Mouse (Mus musculus) small intestine, adult 2 months (tissue): ENCODE results near the gene Rnf141. TPM values are rescaled to one million over a fixed set of nuclear protein-coding genes. Genes with fewer than 3 reads are reported as not detected.
A peak's percentile ranks its signal among the peaks of the same experiment; 100 is the strongest.

Experiments
- H3K27ac ChIP-seq: fragments of 200-500 bp; 2 replicates; pipeline ENCODE4 v1.5.1; 2012; ENCODE audit warnings: low read depth, low read length, control low read depth, inconsistent platforms; ENCODE audit not compliant: insufficient read depth
- H3K27me3 ChIP-seq: fragments of 200-500 bp; 2 replicates; pipeline ENCODE4 v1.6.1; 2012; ENCODE audit warnings: mild to moderate bottlenecking, moderate library complexity, low read length, inconsistent platforms; ENCODE audit not compliant: control insufficient read depth, insufficient read depth
- H3K36me3 ChIP-seq: fragments of 200-500 bp; 2 replicates; pipeline ENCODE4 v1.6.1; 2012; ENCODE audit warnings: mild to moderate bottlenecking, low read length, control low read depth, inconsistent platforms; ENCODE audit not compliant: control insufficient read depth, insufficient read depth
- H3K4me1 ChIP-seq: fragments of 200-500 bp; 2 replicates; pipeline ENCODE4 v1.6.1; 2012; ENCODE audit warnings: low read length, inconsistent platforms, mixed read lengths; ENCODE audit not compliant: control insufficient read depth, insufficient read depth, insufficient read length
- H3K4me3 ChIP-seq: fragments of 200-500 bp; 2 replicates; pipeline ENCODE4 v1.5.1; 2012; ENCODE audit warnings: low read depth, mild to moderate bottlenecking, control low read depth, inconsistent platforms, low read length, moderate library complexity
- CTCF ChIP-seq: fragments of 200-500 bp; IDR thresholded peaks from 2 replicates; pipeline ENCODE4 v1.5.1; 2012; ENCODE audit warnings: low read depth, mild to moderate bottlenecking, control low read depth, inconsistent platforms, low read length, moderate library complexity, mixed read lengths; ENCODE audit not compliant: insufficient replicate concordance, insufficient read length; ENCODE audit errors: extremely low read depth
- POLR2A ChIP-seq: fragments of 200-500 bp; IDR thresholded peaks from 2 replicates; pipeline ENCODE4 v1.6.1; 2012; ENCODE audit warnings: low read depth, mild to moderate bottlenecking, control low read depth, inconsistent platforms, low read length, moderate library complexity
- WGBS: fragments of 180-500 bp; shearing (Covaris S2); methylation state at CpG from one replicate; pipeline ENCODE4 v1.1.7; 2018; 5-methylcytosine and 5-hydroxymethylcytosine counted together
- polyA plus RNA-seq: library from polyadenylated mRNA; depleted of rRNA; stranded (reverse); fragments of >200 nt; gene quantifications from 2 replicates; pipeline ENCODE4 v1.2.3, GENCODE M21; 2012

Gene Rnf141
- polyA plus RNA-seq, 1 experiment = 21.2 TPM

DNA sequence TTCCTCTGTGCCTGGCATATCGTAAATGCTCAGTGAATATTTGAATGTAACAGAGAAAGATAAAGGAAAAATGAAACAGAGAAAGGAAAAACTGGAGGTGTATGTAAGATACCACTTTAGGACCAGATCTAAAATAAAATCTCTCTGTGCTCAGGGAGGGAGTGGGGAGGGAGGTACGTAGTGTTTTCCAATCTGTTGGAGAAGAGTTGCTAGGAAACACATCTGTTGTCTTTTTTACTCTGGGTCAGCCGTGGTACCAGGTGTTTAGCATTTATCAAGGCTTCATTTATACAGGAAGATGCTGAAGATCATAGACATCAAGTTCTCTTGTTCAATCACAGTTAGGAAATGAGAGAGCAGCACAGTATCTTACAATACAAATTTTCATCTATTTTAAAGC lies 10.3 kb upstream of the Rnf141 start:
- Histone ChIP-seq H3K27ac (peak overlapping the region; percentile 35), H3K4me3 (no peak overlapping the region), H3K4me1 (peaks cover 38% of the 10 kb centered on the region; the same call in 1 of the 2 replicates), H3K36me3 (no peaks in the 10 kb centered on the region), H3K27me3 (no peaks in the 10 kb centered on the region)
- WGBS = 22% methylated on average over 3 of the region's 3 CpGs
- TF ChIP-seq POLR2A (no peak), CTCF (no peak)

DNA sequence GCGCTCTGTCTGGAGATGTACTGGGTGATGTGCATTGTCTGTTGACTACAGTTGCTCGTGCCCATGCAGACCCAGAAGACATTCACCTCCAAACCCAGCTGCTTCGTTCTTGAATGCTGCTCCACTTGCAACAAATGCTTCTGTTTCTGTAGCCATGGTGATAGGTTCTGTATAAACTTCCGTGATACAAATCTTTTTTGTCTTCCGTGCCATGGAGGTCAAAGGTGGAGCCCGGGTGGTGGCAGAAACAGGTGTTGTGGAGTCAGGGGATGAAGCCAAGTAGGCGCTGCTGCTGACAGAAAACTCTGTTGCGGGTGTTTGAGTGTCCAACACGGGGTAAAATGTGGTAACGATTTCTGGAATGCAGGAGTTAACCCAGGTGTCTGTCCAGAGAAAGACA lies 9.4 kb upstream of the Rnf141 start:
- H3K27ac ChIP-seq = peak overlapping the region; percentile 35

DNA sequence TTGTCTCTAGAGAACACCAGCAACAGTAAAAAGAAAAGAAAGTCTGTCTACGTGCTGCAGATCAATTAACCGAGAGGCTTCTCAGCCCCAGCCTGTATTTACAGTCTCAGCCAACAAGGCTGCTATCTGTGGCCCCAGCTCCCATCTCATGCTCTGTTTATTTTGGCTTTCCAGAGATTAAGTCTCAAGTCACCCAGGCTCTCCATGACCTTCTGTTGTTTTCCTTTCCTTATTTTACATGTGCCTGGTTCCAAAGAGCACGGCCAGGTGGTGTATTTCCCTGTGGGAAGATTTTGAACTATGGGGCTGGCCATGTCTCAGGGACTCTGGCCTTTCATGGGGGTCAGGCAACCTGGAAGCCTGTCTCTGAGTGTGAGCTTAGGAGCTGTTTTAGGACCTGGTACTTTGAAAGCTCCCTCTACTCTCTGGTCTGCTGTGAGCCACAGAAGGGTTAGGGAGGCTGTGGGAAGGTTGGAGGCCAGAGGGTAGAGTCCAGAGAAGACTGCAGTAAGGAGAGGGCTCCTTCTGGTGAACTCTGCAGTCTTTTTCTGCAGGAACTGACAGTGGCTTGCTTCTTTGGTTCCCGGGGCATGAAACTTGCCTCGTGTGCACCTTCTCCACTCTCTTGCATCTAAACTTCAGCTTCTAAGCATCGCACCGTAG lies 7.4 kb upstream of the Rnf141 start:
- H3K27ac ChIP-seq = peak overlapping the region; percentile 80
- no peaks in the 10 kb centered on the region for H3K27me3 ChIP-seq
- H3K36me3 ChIP-seq = no peaks in the 10 kb centered on the region
- H3K4me1 ChIP-seq = peaks cover 27% of the 10 kb centered on the region; the same call in 1 of the 2 replicates
- H3K4me3 ChIP-seq = no peak overlapping the region
- WGBS = 44% methylated on average over 7 of the region's 7 CpGs
- TF ChIP-seq POLR2A (no peak), CTCF (no peak)

More for the DNA sequence above, 9.4 kb upstream of the Rnf141 start:
- TF ChIP-seq CTCF (no peak), POLR2A (no peak)
- Histone ChIP-seq H3K36me3 (no peaks in the 10 kb centered on the region), H3K4me3 (no peak overlapping the region), H3K4me1 (peaks cover 31% of the 10 kb centered on the region; the same call in 1 of the 2 replicates), H3K27me3 (no peaks in the 10 kb centered on the region)
- WGBS = 30% methylated on average over 10 of the region's 10 CpGs

- Histone ChIP-seq H3K4me1 (peaks cover 10% of the 10 kb centered on the region; the same call in 1 of the 2 replicates), H3K4me3 (no peak overlapping the region), H3K36me3 (no peaks in the 10 kb centered on the region), H3K27ac (no peak overlapping the region), H3K27me3 (no peaks in the 10 kb centered on the region)
- TF ChIP-seq POLR2A (no peak), CTCF (no peak)
- WGBS = 78% methylated on average over 1 of the region's 1 CpGs
Observed at GRCm38 (mm10) chr7:110848371-110848770, 4.1 kb upstream of the Rnf141 start.

GRCm38 (mm10) chr7:110847321-110847720 lies 3.1 kb upstream of the Rnf141 start:
- 85% methylated on average over 2 of the region's 2 CpGs for WGBS
- Histone ChIP-seq H3K27me3 (no peaks in the 10 kb centered on the region), H3K36me3 (no peaks in the 10 kb centered on the region), H3K4me1 (peaks cover 12% of the 10 kb centered on the region; the same call in 1 of the 2 replicates), H3K4me3 (no peak overlapping the region), H3K27ac (no peak overlapping the region)
- no peak for TF ChIP-seq POLR2A
- no peak for TF ChIP-seq CTCF

DNA sequence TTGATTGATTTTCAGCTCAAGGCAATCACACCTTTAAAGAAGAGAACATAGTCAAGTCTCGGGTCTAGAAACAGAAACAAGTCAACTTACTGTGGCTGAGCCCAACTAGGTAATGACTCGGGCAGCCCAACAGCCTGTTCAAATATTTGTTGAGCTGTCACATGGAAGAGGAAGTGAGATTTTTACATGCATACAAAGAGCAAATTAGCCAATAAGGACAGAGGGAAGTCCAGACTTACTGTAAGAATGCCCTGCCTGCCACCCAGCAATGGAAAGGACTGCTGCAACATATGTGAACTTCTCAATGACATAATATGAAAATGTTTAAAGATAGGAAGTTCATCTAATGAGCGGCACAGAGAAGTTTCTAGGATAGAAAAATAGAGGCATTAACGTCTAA lies 3.9 kb downstream of the Rnf141 start:
- Histone ChIP-seq H3K36me3 (peaks cover 9% of the 10 kb centered on the region), H3K27ac (no peak overlapping the region; the same call in 1 of the 2 replicates), H3K4me3 (no peak overlapping the region), H3K4me1 (peaks cover 4% of the 10 kb centered on the region; the same call in 1 of the 2 replicates), H3K27me3 (no peaks in the 10 kb centered on the region)
- WGBS = 32% methylated on average over 4 of the region's 4 CpGs
- no peak for TF ChIP-seq CTCF
- no peak for TF ChIP-seq POLR2A

GRCm38 (mm10) chr7:110834522-110834921 lies 9.7 kb downstream of the Rnf141 start:
- WGBS = 17% methylated on average over 3 of the region's 3 CpGs

DNA sequence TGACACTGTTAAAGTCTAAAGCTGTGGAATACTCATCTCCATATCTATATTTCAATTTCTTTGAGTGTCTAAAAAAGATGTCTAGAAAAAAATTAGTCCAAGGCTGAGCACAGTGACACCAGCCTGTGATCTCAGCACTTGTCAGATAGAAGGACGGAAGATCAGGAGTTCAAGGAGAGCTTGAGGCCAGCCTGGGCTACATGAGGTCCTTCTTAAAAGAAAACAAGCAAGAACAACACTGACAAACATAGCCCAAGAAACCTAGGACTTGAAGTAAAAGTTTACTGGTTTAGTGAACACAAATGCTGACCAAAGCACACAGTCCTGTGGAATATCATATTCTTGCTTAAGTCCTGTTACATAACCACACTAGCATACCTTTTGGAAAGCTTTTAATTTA lies 10.2 kb downstream of the Rnf141 start:
- no peaks in the 10 kb centered on the region for H3K4me1 ChIP-seq
- H3K27ac ChIP-seq = no peak overlapping the region
- no peaks in the 10 kb centered on the region for H3K27me3 ChIP-seq
- no peak for TF ChIP-seq CTCF
- TF ChIP-seq POLR2A = no peak
- H3K4me3 ChIP-seq = no peak overlapping the region
- 98% methylated on average over 1 of the region's 1 CpGs for WGBS
- H3K36me3 ChIP-seq = peaks cover 37% of the 10 kb centered on the region

More at GRCm38 (mm10) chr7:110834522-110834921, 9.7 kb downstream of the Rnf141 start:
- no peaks in the 10 kb centered on the region for H3K4me1 ChIP-seq
- H3K27ac ChIP-seq = no peak overlapping the region
- peaks cover 33% of the 10 kb centered on the region for H3K36me3 ChIP-seq
- no peaks in the 10 kb centered on the region for H3K27me3 ChIP-seq
- no peak for TF ChIP-seq POLR2A
- TF ChIP-seq CTCF = no peak
- no peak overlapping the region for H3K4me3 ChIP-seq
